Mouse (Mus musculus): Measurements from ENCODE around the gene Tnfrsf13c.
A peak's percentile ranks its signal among the peaks of the same experiment; 100 is the strongest.

Gene Tnfrsf13c

GRCm38 (mm10) chr15:82229542-82230045 lies 5.4 kb upstream of the Tnfrsf13c start:
- no peak for DNase-seq

- no peak for DNase-seq
These were observed 1.6 kb upstream of the Tnfrsf13c start for GRCm38 (mm10) chr15:82225769-82226168.

DNA sequence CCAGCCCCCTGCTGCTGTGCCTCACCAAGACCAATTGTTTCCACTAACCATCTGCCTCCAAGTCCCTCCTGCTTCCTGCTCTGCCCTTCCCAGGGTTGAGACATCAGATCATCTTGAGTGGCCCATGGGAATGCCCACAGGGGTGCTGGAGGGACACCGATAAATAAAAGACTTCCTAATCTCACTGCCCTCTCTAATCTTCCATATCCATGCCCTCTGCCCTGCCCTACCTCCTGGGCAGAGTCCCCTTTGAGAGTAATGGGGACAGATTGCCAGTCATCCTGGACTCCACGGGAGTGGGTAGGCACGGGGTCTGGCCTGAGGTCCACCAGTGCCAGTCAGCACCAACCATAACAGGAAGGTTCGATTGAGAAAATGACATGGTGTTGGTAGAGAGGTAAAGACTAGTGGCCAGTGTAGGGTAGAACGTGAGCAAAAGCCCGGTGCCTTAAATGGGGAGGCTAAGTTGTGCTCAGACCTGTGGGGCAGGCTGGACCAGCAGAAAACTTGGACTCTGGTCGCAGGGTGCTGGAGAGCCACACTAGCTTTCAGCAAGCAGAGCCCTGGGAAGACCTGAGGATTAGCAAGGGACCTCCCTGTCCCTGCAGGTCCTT lies 540 bp upstream of the Tnfrsf13c start:
- DNase-seq, result no peak

DNA sequence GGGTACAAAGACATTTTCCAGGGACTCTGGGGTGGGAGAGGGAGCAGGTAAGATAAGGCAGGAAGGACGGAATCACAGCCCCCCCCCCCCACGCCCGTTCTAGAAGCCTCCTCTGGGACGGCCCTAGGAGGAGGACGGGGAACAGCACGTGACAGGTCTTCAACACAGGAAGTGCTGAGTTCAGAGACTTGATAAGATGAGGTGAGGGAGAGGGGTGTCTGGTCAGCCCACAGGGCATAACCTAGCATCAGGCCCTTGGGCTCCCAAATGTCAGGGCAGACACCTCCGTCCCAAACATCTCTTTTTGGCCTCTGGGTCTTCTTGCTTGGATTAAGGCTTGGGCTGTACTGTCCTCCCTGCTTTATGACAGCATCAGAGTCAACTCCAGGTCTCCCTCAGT lies 918 bp downstream of the Tnfrsf13c start:
- no peak for DNase-seq

DNA sequence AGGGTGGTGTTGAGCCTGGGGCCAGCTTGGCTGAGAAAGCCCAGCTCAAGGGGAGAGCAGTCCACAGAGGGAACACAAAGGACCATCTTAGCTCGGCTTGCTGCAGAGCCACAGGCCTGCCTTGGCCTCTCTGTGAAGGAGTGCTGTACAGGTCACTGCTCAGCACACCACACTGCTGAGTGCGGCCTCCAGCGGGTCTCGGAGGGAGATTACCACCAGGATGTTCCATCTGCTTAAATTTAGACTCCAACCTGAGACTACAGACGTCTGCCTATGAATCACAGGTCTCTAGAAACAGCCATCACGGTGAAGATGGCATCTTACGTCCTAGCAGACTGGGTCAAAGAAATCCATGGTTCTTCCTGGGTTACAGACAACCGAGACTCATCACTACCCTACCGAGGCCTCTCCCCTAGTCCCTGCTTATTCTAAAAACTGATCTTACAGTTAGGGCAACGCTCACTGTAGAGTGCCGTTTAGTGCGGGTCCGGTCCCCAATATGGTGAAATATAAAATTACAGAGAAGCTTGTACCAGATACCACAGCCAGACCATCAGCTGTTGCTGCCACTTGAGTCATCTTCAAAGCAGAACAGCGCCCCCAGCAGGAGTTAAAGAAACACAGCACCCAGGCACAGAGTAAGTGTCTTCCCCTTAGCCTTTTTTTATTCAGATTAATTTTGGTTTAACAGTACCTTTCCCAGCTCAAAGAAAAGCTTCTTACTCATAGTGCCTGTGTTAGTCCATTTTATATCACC lies 2.9 kb downstream of the Tnfrsf13c start:
- DNase-seq, result no peak

DNA sequence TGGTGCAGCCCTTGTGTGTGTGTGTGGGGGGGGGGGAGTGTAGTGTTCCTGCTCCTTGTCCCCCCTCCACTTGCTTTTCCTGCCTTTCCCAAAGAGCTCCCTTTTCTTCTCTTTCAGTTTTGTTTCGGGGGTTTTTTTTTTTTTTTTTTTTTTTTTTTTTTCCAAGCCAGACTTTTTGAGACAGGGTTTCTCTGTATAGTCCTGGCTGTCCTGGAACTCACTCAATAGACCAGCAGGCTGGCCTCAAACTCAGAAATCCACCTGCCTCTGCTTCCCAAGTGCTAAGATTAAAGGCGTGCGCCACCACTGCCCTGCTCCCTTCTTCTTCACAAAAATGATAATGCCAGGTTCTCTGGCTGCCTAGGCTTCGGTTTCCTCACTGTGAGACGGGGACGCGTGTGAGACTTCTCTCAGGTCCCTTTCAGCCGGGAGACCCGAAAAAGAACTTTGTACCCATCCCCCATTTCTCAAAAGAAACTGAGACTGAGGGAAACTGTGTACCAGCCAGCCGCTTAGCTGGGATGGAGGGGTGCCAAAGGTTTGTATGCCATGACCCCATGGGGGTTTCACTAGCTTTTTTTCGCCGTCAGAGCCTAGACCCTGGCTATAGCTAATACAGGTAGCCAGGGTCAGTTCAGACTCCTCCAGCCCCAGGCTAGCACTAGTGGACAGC lies 4.0 kb downstream of the Tnfrsf13c start:
- no peak for DNase-seq

GRCm38 (mm10) chr15:82218778-82219666 lies 5.1 kb downstream of the Tnfrsf13c start:
- no peak for DNase-seq

GRCm38 (mm10) chr15:82217980-82218379 lies 6.2 kb downstream of the Tnfrsf13c start:
- DNase-seq, result no peak

DNA sequence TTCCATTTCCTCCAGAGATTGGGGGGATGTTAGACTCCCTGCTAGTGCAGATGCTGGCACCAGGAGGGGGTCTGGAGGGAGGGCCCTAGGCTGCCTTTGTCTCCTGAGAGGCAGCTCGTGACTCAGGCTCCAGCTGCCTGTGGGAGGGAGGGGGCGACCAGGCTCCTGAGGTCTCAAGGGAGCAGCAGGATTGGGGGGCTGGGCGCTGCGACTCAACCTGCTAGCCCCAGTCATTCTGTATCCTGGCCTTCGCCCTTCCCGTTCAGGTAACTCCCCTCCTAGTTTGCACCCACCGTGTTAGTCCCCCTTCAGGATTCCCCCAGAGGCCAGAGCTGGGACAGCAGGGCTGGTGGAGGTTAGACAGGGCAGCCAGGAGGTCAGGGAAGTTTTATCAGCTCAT lies 7.1 kb downstream of the Tnfrsf13c start:
- no peak for DNase-seq

DNA sequence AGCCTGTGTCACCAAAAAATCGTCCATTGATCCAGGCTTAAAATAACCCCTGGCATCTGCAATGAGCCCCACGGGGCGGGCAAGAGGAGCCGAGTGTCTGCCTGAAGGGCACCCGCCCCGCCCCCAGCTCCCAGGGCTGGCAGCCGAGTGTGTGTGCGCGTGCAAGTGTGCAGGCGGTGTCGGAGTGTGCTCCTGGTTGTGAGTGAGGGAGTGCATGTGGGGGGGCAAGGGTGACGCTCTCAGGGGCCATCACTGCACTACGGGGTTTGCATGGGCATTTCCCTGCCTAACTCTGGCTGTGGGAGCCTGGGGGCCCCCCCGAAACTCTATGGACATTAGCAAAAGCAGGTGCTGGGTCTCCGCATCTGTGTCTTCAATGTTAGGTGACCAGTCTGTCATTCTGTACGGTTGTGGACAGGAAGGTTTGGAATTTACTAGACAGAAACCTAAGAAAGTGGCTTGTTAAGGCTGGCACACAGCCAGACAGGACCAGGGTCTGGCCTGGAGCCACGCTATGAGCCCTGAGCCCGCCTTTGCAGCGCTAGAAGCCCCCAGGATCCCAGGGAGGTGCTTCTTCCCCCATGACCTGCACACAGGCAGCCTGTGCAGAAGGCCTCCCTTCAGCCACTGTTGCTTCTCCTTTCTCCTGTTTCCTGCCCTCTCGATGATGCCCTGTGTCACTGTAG lies 7.9 kb downstream of the Tnfrsf13c start:
- no peak for DNase-seq

GRCm38 (mm10) chr15:82215332-82216046 lies 8.7 kb downstream of the Tnfrsf13c start:
- no peak for DNase-seq

GRCm38 (mm10) chr15:82213222-82213621 lies 10.9 kb downstream of the Tnfrsf13c start:
- DNase-seq, result no peak

DNA sequence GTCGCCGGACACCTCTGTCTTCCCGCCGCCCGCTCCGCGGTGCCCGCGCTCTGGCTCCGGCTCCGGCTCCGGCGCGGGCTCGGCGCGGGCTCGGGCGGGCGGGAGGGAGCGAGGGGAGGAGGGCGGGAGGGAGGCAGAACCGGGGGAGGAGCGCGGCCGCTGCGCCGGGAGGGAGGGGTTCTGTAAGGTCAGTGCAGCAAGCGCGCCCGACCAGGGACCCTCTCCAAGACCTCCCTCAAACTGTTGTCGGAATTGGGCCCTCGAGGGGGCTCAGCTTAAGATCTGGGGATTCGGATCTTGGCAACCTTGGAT lies 11.5 kb downstream of the Tnfrsf13c start, which contains the start of gene Shisa8:
Gene Shisa8, minus strand, starts transcription at position 64 of the 312 bp plus-strand sequence.
- DNase-seq, result no peak

- DNase-seq, result peak; percentile 45
These were observed 12.0 kb downstream of the Tnfrsf13c start for GRCm38 (mm10) chr15:82211911-82212751.

DNA sequence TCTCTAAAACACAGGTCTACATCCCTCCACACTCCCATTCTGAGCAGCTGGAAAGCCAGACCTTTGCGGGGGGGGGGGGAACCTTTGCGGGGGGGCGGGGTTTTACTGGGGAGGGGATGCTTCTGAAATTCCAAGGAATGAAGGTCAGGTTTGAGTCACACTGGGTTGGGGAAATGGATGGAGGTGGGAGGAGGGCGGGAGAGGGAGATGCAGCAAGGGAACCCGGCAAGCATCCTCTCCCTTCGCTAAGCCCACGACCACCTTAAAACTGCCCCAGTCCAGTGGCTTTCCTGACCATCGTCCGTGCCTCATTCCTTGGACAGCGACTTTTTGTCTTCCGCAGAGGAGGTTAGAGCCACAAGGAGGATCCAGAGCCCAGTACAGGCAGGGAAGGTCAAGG lies 12.9 kb downstream of the Tnfrsf13c start:
- no peak for DNase-seq

DNA sequence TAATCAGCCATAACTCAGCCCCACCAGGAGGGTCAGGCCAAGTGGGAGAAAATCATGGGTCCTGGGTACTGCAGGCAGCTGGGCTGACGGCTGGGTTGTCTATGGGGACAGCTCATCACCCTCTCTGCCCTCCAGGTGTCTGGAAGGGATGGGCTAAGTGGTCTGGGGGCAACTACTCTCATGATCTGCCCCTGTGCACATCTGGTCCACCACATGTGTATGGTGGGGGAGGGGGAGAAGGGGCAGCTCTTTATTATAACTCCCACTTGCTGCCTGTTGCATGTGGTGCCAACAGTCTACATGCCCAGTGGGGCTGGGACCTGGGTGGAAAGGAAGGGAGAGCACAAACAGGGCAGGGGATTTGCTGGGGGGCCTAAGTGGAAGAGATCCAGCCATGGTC lies 13.4 kb downstream of the Tnfrsf13c start:
- DNase-seq, result no peak

DNA sequence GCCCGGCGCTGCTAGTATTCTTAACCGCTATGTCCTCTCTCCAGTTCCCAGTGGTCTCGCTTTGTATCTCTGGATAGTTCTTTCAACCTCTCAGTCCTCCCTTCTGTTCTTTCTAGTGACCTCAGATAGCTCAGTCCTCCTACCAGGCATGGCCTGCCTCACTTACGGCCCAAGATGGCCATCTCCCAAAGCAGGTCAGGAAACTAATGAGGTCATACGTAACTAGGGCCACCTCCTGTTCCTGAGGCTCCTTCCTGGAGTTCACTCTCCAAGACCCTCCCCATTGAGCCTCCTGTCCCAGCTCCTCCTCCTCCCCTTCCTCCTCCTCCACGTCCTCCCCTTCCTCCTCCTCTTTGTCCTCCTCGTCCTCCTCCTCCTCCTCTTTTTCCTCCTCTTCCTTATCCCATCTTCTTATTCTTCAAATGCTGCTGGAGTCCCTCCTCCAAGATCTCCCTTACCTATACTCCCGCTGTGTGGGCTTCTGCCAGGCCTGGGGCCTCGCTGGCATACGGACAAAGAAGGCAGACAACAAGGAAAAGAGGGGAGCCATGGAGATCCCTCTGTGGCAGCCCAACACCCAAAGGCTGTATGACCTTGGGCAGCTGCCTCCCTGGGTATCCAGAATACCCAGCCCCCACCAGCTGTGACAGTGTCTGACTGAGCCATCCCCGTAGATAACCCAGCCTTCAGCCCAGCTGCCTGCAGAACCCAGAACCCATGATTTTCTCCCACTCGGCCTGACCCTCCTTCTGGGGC lies 14.7 kb downstream of the Tnfrsf13c start:
- DNase-seq, result no peak

DNA sequence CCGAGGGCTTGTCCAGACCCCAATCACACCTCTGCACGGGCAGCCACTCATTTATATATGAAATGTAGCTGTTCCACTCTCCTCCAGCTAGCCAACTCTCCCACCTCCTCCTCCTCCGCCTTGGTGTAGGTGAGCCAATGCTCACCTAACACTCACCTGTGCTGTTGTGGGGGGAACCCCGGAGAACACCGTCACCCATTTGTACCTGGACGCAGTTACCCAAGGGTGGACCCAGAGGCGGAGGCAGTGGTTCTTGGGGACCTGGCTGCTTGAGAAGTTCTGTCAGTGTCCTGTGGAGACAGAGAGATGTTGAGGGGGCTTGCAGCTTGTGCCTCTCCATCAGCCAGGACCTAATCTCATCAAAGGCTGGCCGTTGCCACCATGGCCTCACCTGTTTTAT lies 15.9 kb downstream of the Tnfrsf13c start:
- no peak for DNase-seq

DNA sequence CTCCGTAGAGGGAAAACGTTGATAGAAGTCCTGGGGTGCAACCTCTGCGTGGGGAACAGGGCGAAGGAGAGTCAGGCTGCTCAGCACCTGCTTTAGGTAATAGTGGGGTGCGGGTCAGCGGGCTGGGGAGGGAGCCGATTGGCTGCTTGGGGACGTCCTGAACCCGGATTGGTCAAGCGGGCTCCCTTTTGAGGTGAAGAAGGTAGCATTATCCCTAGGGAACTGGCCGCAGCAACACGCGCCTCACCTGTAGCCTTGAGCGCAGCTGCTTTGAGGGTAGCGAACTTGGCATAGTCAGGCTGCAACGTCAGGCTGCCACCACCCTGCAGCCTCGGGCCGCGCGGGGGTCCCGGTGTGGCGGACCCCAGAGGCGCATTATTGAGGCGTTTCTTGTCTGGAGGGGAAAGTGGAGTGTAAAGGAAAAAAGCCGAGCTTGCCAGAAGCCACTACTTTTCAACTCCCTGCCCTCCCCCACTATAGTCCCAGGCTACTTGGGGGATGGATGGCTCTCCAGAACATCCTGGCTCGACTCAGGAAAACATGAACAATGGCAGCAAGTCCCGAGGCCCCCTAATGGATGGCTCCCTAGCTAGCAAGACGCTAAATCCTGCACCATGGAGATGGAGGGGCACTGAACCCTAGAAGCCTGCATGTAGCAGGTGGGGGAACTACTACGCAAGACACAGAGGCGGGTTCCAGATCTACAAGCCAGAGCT lies 16.5 kb downstream of the Tnfrsf13c start:
- DNase-seq, result no peak

All from kidney, postnatal 10 days (tissue).